Mouse (Mus musculus) gonadal fat pad, adult 2 months (tissue): ENCODE data around the gene Map4k4. TPM values are rescaled to one million over a fixed set of nuclear protein-coding genes. Genes with fewer than 3 reads are reported as not detected.

Experiments
- DNase-seq: peaks from one replicate; pipeline ENCODE4 v3.0.0-alpha.2; 2012; ENCODE audit warnings: low read depth
- polyA plus RNA-seq: library from polyadenylated mRNA; depleted of rRNA; stranded (reverse); fragments of >200 nt; gene quantifications from 2 replicates; pipeline ENCODE4 v1.2.3, GENCODE M21; 2012

Map4k4 gene
- polyA plus RNA-seq, 1 experiment, result 88.8 TPM

DNA sequence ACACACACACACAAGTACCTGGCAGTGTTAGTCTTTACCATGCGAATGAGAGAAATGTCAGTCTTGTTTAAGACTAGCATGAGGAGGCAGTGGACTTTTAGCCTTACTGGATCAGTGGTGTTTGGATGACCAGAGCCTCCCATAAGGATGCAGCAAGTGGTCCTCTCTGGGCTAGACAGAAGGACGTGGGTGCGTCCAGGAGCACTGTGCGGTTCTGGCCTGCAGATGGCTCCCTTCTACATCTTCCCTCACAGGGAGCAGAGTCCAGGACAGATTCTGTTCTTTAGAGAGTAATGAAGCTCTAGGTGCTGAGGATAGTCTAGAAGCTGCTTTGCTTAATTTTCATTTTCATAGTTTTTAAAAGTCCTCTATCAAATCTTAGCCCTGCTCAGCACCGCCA is 100.2 kb downstream of the Map4k4 start:
- no peak for DNase-seq

DNA sequence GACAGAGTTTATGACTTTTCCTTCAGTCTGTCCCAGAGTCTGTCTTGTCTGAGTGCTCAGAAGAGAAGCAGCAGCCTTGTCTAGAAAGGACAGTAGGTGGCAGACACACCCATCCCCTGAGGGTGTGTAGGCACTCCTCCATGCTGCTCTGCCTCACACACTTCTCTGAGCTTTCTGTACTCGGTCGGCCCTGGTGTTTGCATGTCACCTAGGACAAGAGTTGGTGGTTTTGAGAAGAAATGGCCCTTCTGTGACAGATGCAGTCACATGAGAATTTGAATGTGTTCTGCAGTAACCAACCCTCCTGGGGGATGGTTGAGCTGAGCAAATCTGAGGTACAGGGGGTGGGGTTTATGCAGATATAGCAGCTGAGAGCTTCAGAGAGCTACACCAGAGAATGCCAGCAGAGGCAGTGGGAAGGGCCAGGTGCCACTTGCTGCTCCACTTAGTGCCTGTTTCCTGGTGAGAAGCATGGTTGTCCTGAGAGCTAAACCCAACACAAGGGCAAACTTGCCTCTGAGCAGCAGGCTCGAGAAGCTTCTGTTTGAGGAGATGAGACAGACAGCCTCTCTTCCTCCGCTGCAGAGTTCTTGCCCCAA is 101.5 kb downstream of the Map4k4 start:
- peak; percentile 5 for DNase-seq

DNA sequence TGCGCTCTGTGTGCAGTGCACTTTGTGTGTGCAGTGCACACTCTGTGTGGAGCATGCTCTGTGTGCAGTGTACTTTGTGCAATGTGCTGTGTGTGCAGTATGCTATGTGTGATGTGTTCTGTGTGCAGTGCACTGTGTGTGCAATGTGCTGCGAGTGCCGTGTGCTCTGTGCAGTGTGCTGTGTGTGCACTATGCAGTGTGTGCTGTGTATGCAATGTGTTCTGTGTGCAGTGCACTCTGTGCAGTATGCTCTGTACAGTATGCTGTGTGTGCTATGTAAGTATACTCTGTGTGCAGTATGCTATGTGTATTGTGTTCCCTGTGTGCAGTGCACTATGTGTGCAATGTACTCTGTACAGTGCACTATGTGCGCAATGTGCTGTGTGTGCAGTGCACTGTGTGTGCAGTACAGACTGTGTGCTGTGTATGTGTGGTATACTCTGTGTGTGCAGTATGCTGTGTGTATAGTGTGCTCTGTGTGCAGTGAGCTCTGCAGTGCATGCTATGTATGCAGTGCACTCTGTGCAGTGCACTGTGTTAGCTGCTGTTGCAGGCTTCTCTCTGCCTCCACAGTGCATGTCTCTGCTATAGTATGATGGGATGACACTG is 105.4 kb downstream of the Map4k4 start:
- no peak for DNase-seq

DNA sequence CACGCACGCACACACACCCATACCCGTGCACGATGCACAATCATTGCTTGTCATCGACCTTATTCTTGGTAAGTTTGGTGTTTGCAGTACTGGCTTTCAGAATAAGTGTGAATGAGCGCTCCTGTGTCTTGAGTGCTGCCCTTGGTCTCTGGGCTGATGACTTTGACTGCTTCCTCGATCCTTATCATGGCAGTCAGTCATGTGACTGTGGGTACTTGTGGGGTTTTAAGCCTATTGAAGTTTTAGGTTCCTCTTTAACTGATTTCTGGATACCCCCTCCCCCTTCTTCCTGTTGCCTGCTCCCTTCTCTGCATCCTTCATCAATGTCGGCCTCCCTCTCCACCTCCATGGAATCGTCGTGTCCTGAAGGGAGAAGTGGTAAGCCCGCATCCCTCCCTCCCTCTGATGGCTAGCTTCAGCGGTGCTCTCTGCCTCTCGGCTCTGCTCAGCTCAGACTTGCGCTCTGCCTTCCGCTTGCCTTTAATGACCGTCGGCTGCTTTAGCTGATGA is 107.3 kb downstream of the Map4k4 start:
- DNase-seq, result no peak

DNA sequence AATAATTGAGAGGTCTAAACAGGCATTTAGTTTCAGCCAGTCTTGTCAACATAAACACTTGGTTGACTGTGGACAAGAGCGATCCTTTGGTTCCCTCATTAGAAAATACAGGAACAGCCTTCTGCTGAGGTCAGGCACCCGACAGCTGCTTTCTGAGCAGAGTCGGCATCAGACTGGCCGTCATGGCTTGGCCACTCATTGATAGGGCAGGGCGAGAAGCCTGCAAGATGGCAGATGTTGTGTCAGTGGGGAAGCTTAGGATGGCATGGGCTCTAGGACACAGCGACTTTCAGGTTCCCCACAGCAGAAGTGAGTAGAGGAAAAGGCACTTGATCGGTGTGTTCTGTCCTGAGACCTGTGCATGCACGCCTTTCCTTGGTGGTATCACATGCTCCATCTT is 112.0 kb downstream of the Map4k4 start:
- DNase-seq, result no peak

DNA sequence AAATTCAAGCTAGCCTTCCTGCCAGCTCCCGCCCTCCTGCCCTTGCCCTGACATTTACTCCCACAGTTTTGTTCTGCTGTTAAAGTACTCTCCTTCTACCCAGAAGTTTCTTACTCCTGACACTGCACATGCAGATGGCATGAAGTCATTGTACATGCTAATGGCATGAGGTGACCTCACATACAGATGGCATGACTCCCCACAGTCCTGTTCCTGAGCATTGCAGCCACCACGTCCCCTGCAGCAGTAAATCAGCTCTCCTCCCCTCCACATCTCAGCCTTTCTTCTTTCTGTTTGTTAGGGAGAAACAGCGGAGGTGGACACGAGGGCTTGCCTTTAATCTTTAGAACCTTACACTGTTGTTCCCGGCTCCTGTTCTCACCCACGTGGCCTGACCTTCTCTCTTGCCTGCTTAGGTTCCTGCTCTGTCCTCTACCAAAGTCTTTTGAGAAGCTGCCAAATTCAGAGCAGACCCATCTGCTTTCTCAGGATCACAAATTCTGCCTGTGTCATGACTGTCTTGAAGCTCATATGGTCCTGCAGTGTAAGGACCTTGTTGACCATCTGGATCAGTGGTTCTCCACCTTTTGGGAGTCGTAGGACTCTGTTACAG is 114.5 kb downstream of the Map4k4 start:
- no peak for DNase-seq

DNA sequence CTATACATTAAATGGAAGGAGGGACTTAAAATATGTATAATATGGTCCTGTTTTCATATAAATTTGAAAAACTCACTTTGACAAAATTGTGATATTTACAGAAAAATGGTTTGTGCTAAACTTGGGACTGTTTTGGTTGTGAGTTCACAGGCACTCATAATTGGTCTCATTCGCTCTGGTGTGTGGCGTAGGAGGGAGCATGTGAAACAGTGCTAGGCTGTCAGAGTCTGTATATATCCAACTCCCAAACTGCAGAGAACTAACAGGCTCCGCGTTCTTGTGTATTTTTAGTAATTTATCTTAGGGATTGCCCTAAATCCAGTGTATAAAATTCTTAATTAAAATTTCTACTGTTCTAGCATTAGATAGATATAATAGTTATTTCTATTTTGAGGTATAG is 120.9 kb downstream of the Map4k4 start:
- DNase-seq, result no peak

DNA sequence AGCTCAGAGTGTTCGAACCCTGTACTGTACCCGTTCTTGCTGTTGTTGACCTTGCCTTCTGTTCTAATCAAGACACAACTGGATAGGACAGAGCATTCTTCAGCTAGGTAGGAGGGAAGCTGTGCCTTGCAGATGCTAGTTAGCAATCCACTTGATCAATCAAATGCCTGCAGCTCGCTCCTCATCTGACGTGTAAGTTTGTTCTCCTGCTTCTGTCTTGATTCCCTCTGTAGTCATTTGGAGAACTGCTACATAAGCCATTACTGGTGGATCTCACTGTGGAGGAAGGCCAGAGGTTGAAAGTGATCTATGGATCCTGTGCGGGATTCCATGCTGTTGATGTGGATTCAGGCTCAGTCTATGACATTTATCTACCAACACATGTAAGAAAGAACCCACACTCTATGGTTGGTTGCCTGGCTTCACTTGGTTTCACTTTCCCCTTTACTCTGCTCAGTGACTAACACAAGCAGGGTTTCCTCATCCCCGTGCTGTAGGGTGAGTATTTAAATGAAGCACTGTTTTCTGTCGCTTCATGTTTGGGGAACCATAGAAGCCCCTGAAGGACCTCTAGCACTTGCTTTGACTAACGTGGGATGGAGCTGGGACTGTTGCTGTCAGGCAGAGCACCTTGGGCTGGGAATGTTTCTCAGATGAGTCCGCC is 121.9 kb downstream of the Map4k4 start:
- no peak for DNase-seq

DNA sequence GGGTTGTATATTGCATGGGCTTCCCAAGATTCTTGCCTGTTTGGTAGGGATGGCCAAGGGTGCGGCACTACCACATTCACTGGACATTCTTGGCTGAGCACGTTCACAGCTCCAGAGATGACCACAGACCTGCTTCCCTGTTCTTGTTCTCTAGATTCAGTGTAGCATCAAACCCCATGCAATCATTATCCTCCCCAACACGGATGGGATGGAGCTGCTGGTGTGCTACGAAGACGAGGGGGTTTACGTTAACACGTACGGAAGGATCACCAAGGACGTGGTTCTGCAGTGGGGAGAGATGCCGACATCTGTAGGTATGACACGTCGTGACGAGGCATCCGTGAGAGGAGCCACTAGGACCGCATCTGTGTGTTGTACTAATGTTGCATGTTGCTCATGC is 122.5 kb downstream of the Map4k4 start:
- DNase-seq, result no peak

DNA sequence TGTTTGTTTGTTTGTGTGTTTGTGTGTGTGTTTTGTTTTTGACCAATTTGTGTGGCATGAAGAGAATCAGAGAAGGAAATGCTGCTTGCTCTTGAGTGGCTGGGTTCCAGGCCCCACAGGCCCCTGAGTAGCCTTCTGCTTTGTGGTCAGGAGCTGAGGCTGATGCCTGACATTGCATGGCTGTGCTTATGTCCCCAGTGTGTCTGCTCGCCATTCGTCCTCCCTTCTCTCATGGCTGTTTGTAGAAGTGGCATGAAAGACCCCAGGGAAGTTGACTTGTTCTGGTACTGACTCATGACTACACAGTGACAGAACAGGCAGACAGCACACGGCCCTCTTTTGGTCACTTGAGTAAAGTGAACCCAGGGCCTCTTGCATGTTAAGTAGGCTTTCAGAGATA is 123.0 kb downstream of the Map4k4 start:
- no peak for DNase-seq

DNA sequence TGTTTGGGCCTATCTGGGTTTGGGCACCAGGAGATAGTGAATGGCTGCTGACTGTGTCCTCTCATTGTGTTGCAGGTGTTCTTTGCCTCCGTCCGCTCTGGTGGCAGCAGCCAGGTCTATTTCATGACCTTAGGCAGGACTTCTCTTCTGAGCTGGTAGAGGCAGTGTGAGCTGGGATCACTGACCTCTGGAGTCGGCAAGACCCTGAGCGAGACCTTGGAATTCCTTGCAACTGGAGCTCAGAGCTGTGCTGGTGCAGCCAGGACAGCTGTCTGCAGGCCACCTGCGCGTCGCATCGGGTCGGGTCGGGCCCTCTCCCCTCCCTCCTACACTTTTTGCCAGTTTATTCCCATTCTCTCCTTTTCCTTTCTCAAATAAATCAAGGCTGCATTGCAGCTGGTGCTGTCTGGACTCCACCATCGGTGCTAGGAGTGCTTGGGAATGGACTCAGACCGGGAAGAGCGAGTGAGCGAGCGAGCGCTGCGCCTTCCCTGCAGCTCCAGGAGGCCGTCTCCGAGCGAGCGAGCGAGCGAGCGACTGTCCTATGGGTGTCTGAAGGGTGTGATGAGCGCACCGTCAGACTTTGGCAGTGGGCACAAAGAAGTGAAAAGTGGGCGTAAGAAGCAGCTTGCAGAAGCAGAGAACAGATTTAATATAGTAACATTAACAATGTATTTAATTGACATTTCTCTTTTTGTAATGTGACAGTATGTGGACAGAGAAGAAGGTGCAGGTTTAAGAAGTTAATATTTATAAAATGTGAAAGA is 124.0 kb downstream of the Map4k4 start:
- no peak for DNase-seq

DNA sequence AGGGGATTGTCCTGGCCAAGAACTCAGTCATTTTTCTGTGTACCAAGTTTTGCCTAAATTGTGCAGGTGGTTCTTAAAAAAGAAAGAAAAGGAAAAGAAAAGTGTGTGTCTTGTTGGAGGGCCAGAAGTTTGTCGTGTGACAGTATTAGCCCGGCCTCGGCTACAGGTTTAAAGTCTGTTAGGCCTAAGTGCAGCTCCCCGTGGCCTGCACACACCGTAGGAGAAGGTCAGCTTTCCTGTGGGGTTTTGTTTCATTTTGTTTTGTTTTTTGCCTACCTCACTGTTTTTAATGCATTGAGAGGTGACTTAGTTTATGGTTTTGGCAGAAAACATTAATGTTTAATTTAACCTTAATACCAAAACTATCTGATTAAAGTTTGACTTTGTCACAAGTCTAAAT is 124.7 kb downstream of the Map4k4 start:
- DNase-seq, result no peak

DNA sequence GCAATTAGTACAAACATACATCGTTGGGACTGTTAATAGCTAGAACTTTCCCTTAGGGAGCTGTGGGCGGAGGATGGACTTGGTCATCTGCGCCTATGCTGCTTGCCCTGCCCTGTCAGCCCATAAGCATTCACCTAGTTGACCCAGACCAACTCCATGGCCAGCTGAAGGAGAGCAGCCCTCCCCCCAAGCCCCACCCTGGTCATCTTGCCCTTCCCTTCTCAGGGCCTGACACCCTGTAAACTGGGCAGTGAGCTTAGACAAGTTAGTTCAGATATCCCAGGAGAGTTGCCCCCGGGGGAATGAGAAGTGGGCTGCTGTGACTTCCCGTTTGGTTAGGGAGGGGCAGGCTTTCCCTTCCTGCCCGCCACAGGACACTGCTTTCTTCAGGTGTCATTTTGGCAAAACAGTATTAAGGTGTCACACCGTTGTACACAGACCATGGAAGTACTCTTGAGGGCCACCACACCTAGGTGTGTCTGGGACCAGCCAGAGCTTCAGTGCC is 126.5 kb downstream of the Map4k4 start:
- no peak for DNase-seq

DNA sequence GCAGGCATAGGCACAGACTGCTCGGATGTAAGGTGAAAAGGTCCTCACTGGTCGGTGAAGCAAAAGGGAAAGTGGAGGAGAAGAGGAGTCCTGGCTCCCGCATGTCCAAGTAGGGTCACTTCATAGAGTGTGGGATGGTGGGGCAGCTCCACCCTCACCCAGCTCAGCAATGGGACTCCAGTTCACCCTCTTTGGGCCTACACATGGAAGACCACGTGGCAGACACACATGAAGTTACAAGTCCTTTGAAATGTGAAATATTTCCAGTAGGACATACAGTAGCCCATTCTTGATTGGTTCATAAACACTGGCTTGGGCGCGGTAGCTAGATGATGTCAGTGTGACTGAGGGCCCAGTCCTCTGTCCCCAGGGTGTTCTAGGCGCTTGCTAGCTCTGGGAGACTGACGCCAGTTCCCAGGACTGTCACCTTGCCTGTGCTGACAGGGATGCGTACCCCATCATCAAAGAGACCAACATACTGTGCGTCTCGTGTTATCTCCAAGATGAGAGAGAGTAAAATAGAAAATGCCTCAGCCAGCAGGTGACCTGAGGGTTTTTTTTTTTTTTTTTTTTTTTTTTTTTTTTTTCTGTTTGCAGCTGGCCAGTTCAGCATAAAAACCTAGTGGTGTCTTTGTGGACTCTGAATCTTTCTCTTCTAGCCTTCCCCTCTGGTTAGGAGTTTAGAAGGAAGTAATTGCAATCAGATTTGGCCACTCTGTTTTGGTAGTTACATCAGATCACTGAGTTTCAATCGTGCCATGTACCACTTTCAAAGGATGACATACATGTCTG is 127.7 kb downstream of the Map4k4 start:
- no peak for DNase-seq

DNA sequence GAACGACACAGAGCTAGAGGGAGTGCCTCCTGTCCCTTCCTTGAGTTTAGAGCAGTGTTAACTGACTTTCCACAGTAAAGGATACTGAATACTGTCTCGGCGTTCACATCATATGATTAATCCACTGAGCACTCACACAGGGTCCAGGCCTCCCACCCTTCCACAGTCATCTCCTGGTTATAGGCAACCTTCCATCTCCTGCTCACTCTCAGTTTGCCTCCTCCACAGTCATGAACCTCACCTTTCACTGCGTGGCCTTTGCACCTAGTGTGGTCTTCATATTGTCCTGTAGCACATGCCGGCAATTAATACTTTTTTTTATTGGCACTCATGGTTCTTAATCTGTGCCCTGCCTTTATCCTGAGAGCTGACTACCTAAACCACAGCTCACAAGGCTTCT is 128.9 kb downstream of the Map4k4 start:
- no peak for DNase-seq

DNA sequence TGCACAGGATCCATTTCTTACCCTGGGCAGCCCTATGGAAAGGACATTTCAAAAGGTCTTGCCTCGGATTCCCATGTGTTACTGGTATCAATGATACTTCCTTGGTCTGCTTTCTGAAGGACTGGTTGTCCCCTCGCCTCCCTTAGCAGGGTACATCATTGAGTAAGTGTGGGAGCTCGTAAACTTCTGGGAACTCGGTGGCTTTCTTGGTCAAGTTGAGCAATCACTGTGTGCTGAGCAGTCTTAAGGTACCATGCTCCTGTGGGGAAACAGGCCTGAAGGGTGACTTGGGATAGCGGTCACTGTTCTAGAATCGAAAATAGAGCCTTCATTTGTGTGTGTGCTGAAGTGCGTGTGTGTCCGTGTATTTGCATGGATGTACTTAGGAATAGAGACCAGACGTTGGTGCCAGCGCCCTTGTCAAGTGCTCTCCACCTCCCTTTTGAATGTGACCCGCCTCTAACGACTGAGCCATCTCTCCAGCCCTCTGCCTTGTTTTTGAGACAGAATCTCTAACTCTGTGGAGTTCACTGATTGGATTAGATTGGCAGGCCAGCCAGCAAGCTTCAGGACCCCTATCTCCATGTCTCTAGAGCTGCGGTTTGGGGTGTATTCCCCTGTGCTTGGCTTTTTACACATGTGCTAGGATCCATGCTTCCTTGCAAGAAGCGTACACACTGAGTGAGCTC is 129.7 kb downstream of the Map4k4 start:
- no peak for DNase-seq

DNA sequence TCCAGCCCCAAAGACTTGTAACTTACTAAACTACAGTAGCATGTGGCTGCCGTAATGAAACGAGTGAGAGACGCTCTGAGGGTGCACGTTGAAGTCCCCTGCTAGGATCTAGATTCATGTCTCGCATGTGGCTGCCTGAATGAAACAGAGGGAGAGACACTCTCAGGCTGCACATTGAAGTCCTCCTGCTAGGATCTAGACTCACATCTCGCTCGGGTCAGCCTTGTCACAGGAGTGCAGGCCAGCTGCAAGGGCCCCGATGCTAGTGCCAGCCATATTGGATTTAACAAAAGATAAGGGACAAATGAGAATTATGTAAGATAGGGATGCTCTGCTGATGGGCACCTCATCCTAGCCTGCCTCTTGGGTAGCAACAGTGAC is 130.3 kb downstream of the Map4k4 start:
- no peak for DNase-seq

DNA sequence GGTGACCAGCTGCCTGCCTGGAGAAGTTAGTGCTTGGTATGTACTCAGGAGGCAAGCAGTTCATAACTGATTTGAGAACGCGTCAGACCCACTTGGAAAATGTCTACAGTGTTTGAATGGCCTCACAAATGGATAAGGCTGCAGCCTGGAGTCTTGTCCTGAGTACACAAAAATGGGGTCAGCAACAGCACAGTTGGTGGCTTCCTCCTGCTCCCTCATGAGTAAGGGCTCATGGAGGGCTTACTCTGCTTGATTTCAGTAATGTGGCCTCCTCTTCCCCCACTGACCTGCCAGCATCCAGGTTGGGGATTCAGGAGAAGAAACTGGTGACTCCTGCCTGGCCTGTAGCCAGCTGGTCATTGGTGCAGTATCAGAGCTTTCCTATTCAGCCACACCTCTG is 130.9 kb downstream of the Map4k4 start:
- no peak for DNase-seq

DNA sequence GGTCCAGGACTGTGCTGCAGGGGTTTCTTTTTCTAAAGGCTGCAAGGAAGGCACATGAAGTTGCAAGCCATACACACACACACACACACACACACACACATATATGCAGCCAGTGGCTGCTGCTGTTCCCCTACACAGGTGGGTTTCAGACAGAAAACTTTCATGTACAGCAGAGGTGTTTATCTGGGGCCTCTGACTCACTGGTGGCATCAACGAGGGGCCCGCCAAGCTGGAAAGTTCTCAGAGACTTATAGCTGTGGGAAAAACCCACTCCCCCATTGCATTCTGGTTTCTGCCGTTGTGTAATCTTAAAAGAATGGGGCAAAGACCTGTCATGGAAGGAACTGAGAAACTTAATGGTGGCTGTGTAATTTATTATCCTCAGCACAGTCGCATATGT is 132.6 kb downstream of the Map4k4 start:
- DNase-seq, result no peak

DNA sequence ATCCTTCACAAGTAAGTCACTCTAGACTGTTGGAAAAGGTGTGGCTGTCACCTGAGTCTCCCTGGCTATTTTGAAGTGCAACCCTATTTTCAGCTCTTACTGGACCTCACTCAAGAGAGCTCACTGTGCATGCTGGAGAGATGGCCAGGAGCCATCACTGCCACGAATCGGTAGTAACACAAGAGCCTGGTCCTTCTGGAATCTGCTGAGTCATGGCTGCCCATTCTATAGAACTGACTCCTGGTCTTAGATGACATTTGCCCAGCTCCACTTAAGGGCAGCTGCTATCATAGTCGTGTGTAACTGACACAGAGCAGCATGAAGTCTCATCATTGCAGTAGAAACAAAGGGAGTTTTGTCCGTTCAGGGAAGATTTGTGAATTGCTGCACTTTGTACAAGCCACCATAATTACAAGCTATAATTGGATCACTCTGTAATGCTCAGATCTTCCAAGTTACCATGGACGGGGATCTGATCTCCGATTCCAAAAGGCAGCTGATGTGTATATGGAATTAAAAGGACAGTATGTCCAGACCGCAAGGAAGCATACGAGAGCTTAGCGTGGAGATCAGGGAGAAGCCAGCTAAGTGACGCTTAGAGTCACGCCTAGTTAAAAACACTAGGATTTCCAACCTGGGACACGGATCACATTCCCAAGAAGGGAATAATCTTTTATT is 133.2 kb downstream of the Map4k4 start:
- DNase-seq, result no peak
